Mouse (Mus musculus): Measurements from ENCODE around the gene Il10.
"Not testable (repeated sequence)": the region's sequence is repeated elsewhere in the genome, so short reads cannot be mapped to it uniquely, and the experiment has no call there.

Il10 gene

GRCm38 (mm10) chr1:131020425-131021310 lies 1.0 kb downstream of the Il10 start:
- DNase-seq (ENCODE audit: low spot score) = no peak

GRCm38 (mm10) chr1:131021438-131021837 lies 1.8 kb downstream of the Il10 start:
- no peak for DNase-seq (ENCODE audit: low spot score)

GRCm38 (mm10) chr1:131021900-131022590 lies 2.4 kb downstream of the Il10 start:
- DNase-seq (ENCODE audit: low spot score) = no peak

GRCm38 (mm10) chr1:131022591-131023249 lies 3.1 kb downstream of the Il10 start:
- DNase-seq (ENCODE audit: low spot score) = no peak

- not testable (repeated sequence) for DNase-seq (ENCODE audit: low spot score)
Measured at GRCm38 (mm10) chr1:131023250-131023858, 3.7 kb downstream of the Il10 start.

- DNase-seq (ENCODE audit: low spot score) = no peak
Measured at GRCm38 (mm10) chr1:131024900-131025842, 5.5 kb downstream of the Il10 start.

GRCm38 (mm10) chr1:131025843-131026190 lies 6.2 kb downstream of the Il10 start:
- no peak for DNase-seq (ENCODE audit: low spot score)

GRCm38 (mm10) chr1:131029215-131029614 lies 9.6 kb downstream of the Il10 start:
- no peak for DNase-seq (ENCODE audit: low spot score)

GRCm38 (mm10) chr1:131030261-131030660 lies 10.6 kb downstream of the Il10 start:
- DNase-seq (ENCODE audit: low spot score) = no peak

GRCm38 (mm10) chr1:131031267-131031666 lies 11.6 kb downstream of the Il10 start:
- DNase-seq (ENCODE audit: low spot score) = no peak

- no peak for DNase-seq (ENCODE audit: low spot score)
Measured at GRCm38 (mm10) chr1:131038001-131038400, 18.4 kb downstream of the Il10 start.

- DNase-seq (ENCODE audit: low spot score) = no peak
Measured at GRCm38 (mm10) chr1:131038415-131039017, 18.9 kb downstream of the Il10 start.

GRCm38 (mm10) chr1:131039479-131039878 lies 19.8 kb downstream of the Il10 start:
- DNase-seq (ENCODE audit: low spot score) = no peak

- DNase-seq (ENCODE audit: low spot score) = no peak
Measured at GRCm38 (mm10) chr1:131042263-131042662, 22.6 kb downstream of the Il10 start.

- no peak for DNase-seq (ENCODE audit: low spot score)
Measured at GRCm38 (mm10) chr1:131042721-131043120, 23.1 kb downstream of the Il10 start.

- DNase-seq (ENCODE audit: low spot score) = peak; percentile 72
Measured at GRCm38 (mm10) chr1:131043636-131044035, 24.0 kb downstream of the Il10 start.

GRCm38 (mm10) chr1:131045723-131046355 lies 26.2 kb downstream of the Il10 start:
- DNase-seq (ENCODE audit: low spot score) = no peak

GRCm38 (mm10) chr1:131046607-131047006 lies 27.0 kb downstream of the Il10 start:
- DNase-seq (ENCODE audit: low spot score) = no peak

GRCm38 (mm10) chr1:131048121-131048863 lies 28.6 kb downstream of the Il10 start:
- no peak for DNase-seq (ENCODE audit: low spot score)

GRCm38 (mm10) chr1:131048946-131049345 lies 29.3 kb downstream of the Il10 start:
- no peak for DNase-seq (ENCODE audit: low spot score)

All from testis, postnatal 14 days (tissue).